Mouse (Mus musculus): ENCODE measurements around the gene Eps8. TPM values are rescaled to one million over a fixed set of nuclear protein-coding genes. Genes with fewer than 3 reads are reported as not detected.

Eps8 gene
- total and polyA plus RNA-seq, 3 experiments = 0.08 to 0.15 TPM; not detected in 1

- no peak overlapping the region for H3K9ac ChIP-seq (ENCODE audit: control insufficient read depth, low read depth, low read length, poor library complexity, severe bottlenecking)
- no peaks in the 10 kb centered on the region for H3K4me1 ChIP-seq (ENCODE audit: control insufficient read depth in 1 of 2, insufficient read depth in 2 of 2, low read length in 2 of 2)
- no peak overlapping the region for H3K27ac ChIP-seq (ENCODE audit: control insufficient read depth, low read depth, low read length)
- no peaks in the 10 kb centered on the region for H3K27me3 ChIP-seq (ENCODE audit: control insufficient read depth in 1 of 2, insufficient read depth in 2 of 2, low read length in 2 of 2)
- DNase-seq (ENCODE audit: low read depth, low spot score) = no peak
- no peaks in the 10 kb centered on the region for H3K36me3 ChIP-seq (ENCODE audit: control insufficient read depth in 1 of 2, insufficient read depth in 2 of 2, low read length in 2 of 2)
- no peak overlapping the region for H3K4me3 ChIP-seq (ENCODE audit: control insufficient read depth in 1 of 2, insufficient read depth in 1 of 2, low read depth in 2 of 2, low read length in 2 of 2)
- H3K79me2 ChIP-seq (ENCODE audit: control insufficient read depth, insufficient read depth, low read length, poor library complexity) = no peaks in the 10 kb centered on the region
- TF ChIP-seq MYC (IDR thresholded peaks at IDR 0.05; ENCODE audit: low read depth, low read length) (no peak), ZNF384 (IDR thresholded peaks at IDR 0.05; ENCODE audit: low read depth, low read length) (no peak), TCF12 (IDR thresholded peaks at IDR 0.05; ENCODE audit: low read depth, low read length) (no peak), ELF1 (IDR thresholded peaks at IDR 0.05; ENCODE audit: low read depth, low read length) (no peak), HCFC1 (IDR thresholded peaks at IDR 0.05; ENCODE audit: low read depth, low read length) (no peak)
- no peaks in the 10 kb centered on the region for H3K9me3 ChIP-seq (replicated peaks; ENCODE audit: insufficient read depth, low read length)
These were observed 112.2 kb downstream of the Eps8 start for GRCm38 (mm10) chr6:137542231-137543152.

- Histone ChIP-seq H3K4me1 (ENCODE audit: control insufficient read depth in 1 of 2, insufficient read depth in 2 of 2, low read length in 2 of 2) (no peaks in the 10 kb centered on the region), H3K79me2 (ENCODE audit: control insufficient read depth, insufficient read depth, low read length, poor library complexity) (no peaks in the 10 kb centered on the region), H3K27me3 (ENCODE audit: control insufficient read depth in 1 of 2, insufficient read depth in 2 of 2, low read length in 2 of 2) (no peaks in the 10 kb centered on the region), H3K9me3 (replicated peaks; ENCODE audit: insufficient read depth, low read length) (no peaks in the 10 kb centered on the region), H3K4me3 (ENCODE audit: control insufficient read depth in 1 of 2, insufficient read depth in 1 of 2, low read depth in 2 of 2, low read length in 2 of 2) (no peak overlapping the region), H3K9ac (ENCODE audit: control insufficient read depth, low read depth, low read length, poor library complexity, severe bottlenecking) (no peak overlapping the region), H3K27ac (ENCODE audit: control insufficient read depth, low read depth, low read length) (no peak overlapping the region), H3K36me3 (ENCODE audit: control insufficient read depth in 1 of 2, insufficient read depth in 2 of 2, low read length in 2 of 2) (no peaks in the 10 kb centered on the region)
- no peak for DNase-seq (ENCODE audit: low read depth, low spot score)
- TF ChIP-seq HCFC1 (IDR thresholded peaks at IDR 0.05; ENCODE audit: low read depth, low read length) (no peak), MAZ (IDR thresholded peaks at IDR 0.05; ENCODE audit: low read depth, low read length) (no peak), TBP (IDR thresholded peaks at IDR 0.05; ENCODE audit: low read depth, low read length) (no peak), MAX (IDR thresholded peaks at IDR 0.05; ENCODE audit: low read length) (no peak), MXI1 (IDR thresholded peaks at IDR 0.05; ENCODE audit: low read depth, low read length) (no peak), NELFE (IDR thresholded peaks at IDR 0.05; ENCODE audit: low read depth, low read length) (no peak), SIN3A (IDR thresholded peaks at IDR 0.05; ENCODE audit: low read length) (no peak), POLR2AphosphoS5 (IDR thresholded peaks at IDR 0.05; ENCODE audit: borderline replicate concordance, low read depth, low read length) (no peak), CHD1 (IDR thresholded peaks at IDR 0.05; ENCODE audit: low read depth, low read length) (no peak), GABPA (IDR thresholded peaks at IDR 0.05; ENCODE audit: low read depth, low read length) (no peak), MYB (IDR thresholded peaks at IDR 0.05; ENCODE audit: low read depth, low read length) (no peak), KAT2A (conservative IDR thresholded peaks at IDR 0.05; ENCODE audit: low read depth, low read length) (no peak), MYC (IDR thresholded peaks at IDR 0.05; ENCODE audit: low read depth, low read length) (no peak), ZC3H11A (IDR thresholded peaks at IDR 0.05; ENCODE audit: low read depth, low read length) (no peak), RCOR1 (IDR thresholded peaks at IDR 0.05; ENCODE audit: low read depth, low read length) (no peak), CTCF (IDR thresholded peaks at IDR 0.05 in 2 of 3, conservative IDR thresholded peaks at IDR 0.05 in 1 of 3; ENCODE audit: control insufficient read depth in 1 of 3, insufficient read depth in 1 of 3, low read depth in 2 of 3, low read length in 3 of 3, poor library complexity in 1 of 3, severe bottlenecking in 1 of 3) (no peak), CHD2 (IDR thresholded peaks at IDR 0.05; ENCODE audit: low read length) (no peak), USF1 (IDR thresholded peaks at IDR 0.05; ENCODE audit: low read depth, low read length) (no peak)
These were observed 113.2 kb downstream of the Eps8 start for GRCm38 (mm10) chr6:137541216-137542176.
